Mouse (Mus musculus) embryonic facial prominence, embryonic 13.5 days (tissue): ENCODE results near the gene Ccdc30. TPM values are rescaled to one million over a fixed set of nuclear protein-coding genes. Genes with fewer than 3 reads are reported as not detected.
"Not testable (repeated sequence)": the region's sequence is repeated elsewhere in the genome, so short reads cannot be mapped to it uniquely, and the experiment has no call there.

Source experiments
- ATAC-seq: fragments of 200-750 bp; cut with Nextera tagmentation; 2 replicates; pipeline ENCODE4 v1.8.0; 2017; ENCODE audit warnings: low read depth; ENCODE audit not compliant: insufficient number of reproducible peaks, insufficient read depth, low FRiP score, low TSS enrichment
- H3K27ac ChIP-seq: fragments of 300-500 bp; sonication (generic); 2 replicates; pipeline ENCODE4 v1.5.1; 2015; ENCODE audit warnings: moderate library complexity, mild to moderate bottlenecking, inconsistent platforms
- H3K27me3 ChIP-seq: fragments of 300-500 bp; sonication (generic); 2 replicates; pipeline ENCODE4 v1.6.1; 2015; ENCODE audit warnings: mild to moderate bottlenecking, inconsistent platforms
- H3K36me3 ChIP-seq: fragments of 300-500 bp; sonication (generic); 2 replicates; pipeline ENCODE4 v1.6.1; 2015; ENCODE audit warnings: mild to moderate bottlenecking, inconsistent platforms
- H3K4me1 ChIP-seq: fragments of 300-500 bp; sonication (generic); 2 replicates; pipeline ENCODE4 v1.6.1; 2015; ENCODE audit warnings: inconsistent platforms
- H3K4me2 ChIP-seq: fragments of 300-500 bp; sonication (generic); 2 replicates; pipeline ENCODE4 v1.6.1; 2015; ENCODE audit warnings: moderate library complexity, mild to moderate bottlenecking, inconsistent platforms
- H3K4me3 ChIP-seq: fragments of 300-500 bp; sonication (generic); 2 replicates; pipeline ENCODE4 v1.5.1; 2015; ENCODE audit warnings: mild to moderate bottlenecking, inconsistent platforms
- H3K9ac ChIP-seq: fragments of 300-500 bp; sonication (generic); 2 replicates; pipeline ENCODE4 v1.6.1; 2015; ENCODE audit warnings: mild to moderate bottlenecking, inconsistent platforms
- H3K9me3 ChIP-seq: fragments of 300-500 bp; sonication (generic); 2 replicates; pipeline ENCODE4 v1.6.1; 2016; ENCODE audit warnings: inconsistent platforms
- WGBS: fragments of 180-500 bp; shearing (Covaris S2); methylation state at CpG from one replicate; pipeline ENCODE4 v1.1.7; 2015; ENCODE audit warnings: mixed read lengths; 5-methylcytosine and 5-hydroxymethylcytosine counted together
- polyA plus RNA-seq: library from polyadenylated mRNA; unstranded; fragments of >200 nt; fragmentation: Nextera tagmentation; extraction: Ambion mirVana; gene quantifications from 2 replicates; pipeline ENCODE4 v1.2.1, GENCODE M21; 2015

The Ccdc30 gene
- polyA plus RNA-seq, 1 experiment from 2014 or later = 5.0 TPM

GRCm38 (mm10) chr4:119300761-119301160 lies 114.6 kb downstream of the Ccdc30 start:
- Histone ChIP-seq H3K4me3 (no peak overlapping the region), H3K9me3 (no peaks in the 10 kb centered on the region), H3K36me3 (no peaks in the 10 kb centered on the region), H3K4me2 (no peak overlapping the region), H3K27me3 (no peaks in the 10 kb centered on the region), H3K27ac (no peak overlapping the region), H3K4me1 (no peaks in the 10 kb centered on the region), H3K9ac (no peak overlapping the region)
- ATAC-seq = no peak
- WGBS = 93% methylated on average over 3 of the region's 3 CpGs

GRCm38 (mm10) chr4:119297361-119297760 lies 118.0 kb downstream of the Ccdc30 start:
- no peak overlapping the region for H3K27ac ChIP-seq
- 57% methylated on average over 2 of the region's 2 CpGs for WGBS
- no peak overlapping the region for H3K4me2 ChIP-seq
- H3K36me3 ChIP-seq = no peaks in the 10 kb centered on the region
- no peaks in the 10 kb centered on the region for H3K27me3 ChIP-seq
- peaks cover 9% of the 10 kb centered on the region for H3K4me1 ChIP-seq
- no peak overlapping the region for H3K4me3 ChIP-seq
- no peak for ATAC-seq
- no peak overlapping the region for H3K9ac ChIP-seq
- no peaks in the 10 kb centered on the region for H3K9me3 ChIP-seq

GRCm38 (mm10) chr4:119295134-119295453 lies 120.2 kb downstream of the Ccdc30 start:
- Histone ChIP-seq H3K9me3 (no peaks in the 10 kb centered on the region), H3K4me1 (peaks cover 20% of the 10 kb centered on the region), H3K27ac (peak overlapping the region; percentile 93), H3K9ac (peak overlapping the region; percentile 94), H3K4me2 (peak overlapping the region; percentile 83), H3K36me3 (peaks cover 9% of the 10 kb centered on the region), H3K4me3 (peak overlapping the region; percentile 87), H3K27me3 (no peaks in the 10 kb centered on the region)
- ATAC-seq = no peak
- WGBS = 10% methylated on average over 6 of the region's 6 CpGs

GRCm38 (mm10) chr4:119294415-119295133 lies 120.7 kb downstream of the Ccdc30 start, which contains the start of gene Ybx1:
Gene Ybx1, minus strand, starts transcription at chr4:119294604.
- Histone ChIP-seq H3K27ac (peak within 1 kb of the TSS; percentile 93), H3K4me2 (peak within 1 kb of the TSS; percentile 83), H3K4me3 (peak within 1 kb of the TSS; percentile 87), H3K9me3 (no peaks in the 10 kb centered on the region), H3K9ac (peak within 1 kb of the TSS; percentile 94), H3K36me3 (peaks cover 9% of the 10 kb centered on the region), H3K4me1 (peaks cover 23% of the 10 kb centered on the region), H3K27me3 (no peaks in the 10 kb centered on the region)
- peak; percentile 100 for ATAC-seq
- under 1% methylated on average over 61 of the region's 61 CpGs for WGBS

- ATAC-seq = peak; percentile 16; the same call in 1 of the 2 replicates
- Histone ChIP-seq H3K27me3 (no peaks in the 10 kb centered on the region), H3K4me3 (peak overlapping the region; percentile 87), H3K9ac (peak overlapping the region; percentile 94), H3K4me2 (peak overlapping the region; percentile 83), H3K36me3 (peaks cover 12% of the 10 kb centered on the region), H3K27ac (peak overlapping the region; percentile 88), H3K4me1 (peaks cover 23% of the 10 kb centered on the region), H3K9me3 (no peaks in the 10 kb centered on the region)
- WGBS = under 1% methylated on average over 68 of the region's 80 CpGs
These were observed 121.6 kb downstream of the Ccdc30 start for GRCm38 (mm10) chr4:119293574-119294258.

- H3K4me3 ChIP-seq = peak overlapping the region; percentile 87
- peaks cover 12% of the 10 kb centered on the region for H3K36me3 ChIP-seq
- no peaks in the 10 kb centered on the region for H3K9me3 ChIP-seq
- H3K4me1 ChIP-seq = peaks cover 23% of the 10 kb centered on the region
- H3K9ac ChIP-seq = peak overlapping the region; percentile 94
- no peak for ATAC-seq
- WGBS = 2% methylated on average over 24 of the region's 24 CpGs
- H3K4me2 ChIP-seq = peak overlapping the region; percentile 83
- peak overlapping the region; percentile 39 for H3K27ac ChIP-seq
- H3K27me3 ChIP-seq = no peaks in the 10 kb centered on the region
These were observed 122.3 kb downstream of the Ccdc30 start for GRCm38 (mm10) chr4:119292771-119293573.

GRCm38 (mm10) chr4:119291921-119292320 lies 123.4 kb downstream of the Ccdc30 start:
- no peak overlapping the region for H3K27ac ChIP-seq
- peak overlapping the region; percentile 83 for H3K4me2 ChIP-seq
- peaks cover 23% of the 10 kb centered on the region for H3K4me1 ChIP-seq
- 83% methylated on average over 1 of the region's 1 CpGs for WGBS
- no peak overlapping the region for H3K9ac ChIP-seq
- no peaks in the 10 kb centered on the region for H3K9me3 ChIP-seq
- H3K4me3 ChIP-seq = peak overlapping the region; percentile 87
- no peaks in the 10 kb centered on the region for H3K27me3 ChIP-seq
- peaks cover 16% of the 10 kb centered on the region for H3K36me3 ChIP-seq
- ATAC-seq = no peak

GRCm38 (mm10) chr4:119285336-119285735 lies 130.0 kb downstream of the Ccdc30 start:
- Histone ChIP-seq H3K4me2 (no peak overlapping the region), H3K9ac (no peak overlapping the region), H3K4me3 (no peak overlapping the region), H3K9me3 (no peaks in the 10 kb centered on the region), H3K36me3 (peaks cover 55% of the 10 kb centered on the region), H3K27ac (no peak overlapping the region), H3K4me1 (0 out of 2 replicates have a peak, but pooled peaks cover 3% of the 10 kb centered on the region), H3K27me3 (no peaks in the 10 kb centered on the region)
- WGBS = 81% methylated on average over 2 of the region's 2 CpGs
- no peak for ATAC-seq

- no peak overlapping the region for H3K9ac ChIP-seq
- H3K36me3 ChIP-seq = peaks cover 60% of the 10 kb centered on the region
- H3K4me2 ChIP-seq = no peak overlapping the region
- ATAC-seq = no peak
- WGBS = 92% methylated on average over 1 of the region's 1 CpGs
- H3K4me3 ChIP-seq = no peak overlapping the region
- H3K27ac ChIP-seq = no peak overlapping the region
- H3K4me1 ChIP-seq = 0 out of 2 replicates have a peak, but pooled peaks cover 2% of the 10 kb centered on the region
- no peaks in the 10 kb centered on the region for H3K9me3 ChIP-seq
- H3K27me3 ChIP-seq = no peaks in the 10 kb centered on the region
These were observed 130.5 kb downstream of the Ccdc30 start for GRCm38 (mm10) chr4:119284861-119285260.

- not testable (repeated sequence) for H3K9me3 ChIP-seq, H3K9ac ChIP-seq, H3K4me3 ChIP-seq, ATAC-seq, H3K4me2 ChIP-seq, H3K27me3 ChIP-seq, H3K4me1 ChIP-seq, H3K27ac ChIP-seq
- 92% methylated on average over 15 of the region's 15 CpGs for WGBS
- H3K36me3 ChIP-seq = peaks cover 94% of the 10 kb centered on the region
These were observed 136.5 kb downstream of the Ccdc30 start for GRCm38 (mm10) chr4:119278784-119279183.

GRCm38 (mm10) chr4:119275726-119276125 lies 139.6 kb downstream of the Ccdc30 start:
- H3K27ac ChIP-seq = no peak overlapping the region
- ATAC-seq = no peak
- no peak overlapping the region for H3K9ac ChIP-seq
- H3K4me1 ChIP-seq = no peaks in the 10 kb centered on the region
- WGBS = 77% methylated on average over 2 of the region's 2 CpGs
- no peak overlapping the region for H3K4me3 ChIP-seq
- H3K36me3 ChIP-seq = peaks cover 95% of the 10 kb centered on the region
- no peaks in the 10 kb centered on the region for H3K9me3 ChIP-seq
- H3K27me3 ChIP-seq = no peaks in the 10 kb centered on the region
- H3K4me2 ChIP-seq = no peak overlapping the region
